12 mouse cellular contexts compared by ENCODE assay signal in the genomic region with DNA sequence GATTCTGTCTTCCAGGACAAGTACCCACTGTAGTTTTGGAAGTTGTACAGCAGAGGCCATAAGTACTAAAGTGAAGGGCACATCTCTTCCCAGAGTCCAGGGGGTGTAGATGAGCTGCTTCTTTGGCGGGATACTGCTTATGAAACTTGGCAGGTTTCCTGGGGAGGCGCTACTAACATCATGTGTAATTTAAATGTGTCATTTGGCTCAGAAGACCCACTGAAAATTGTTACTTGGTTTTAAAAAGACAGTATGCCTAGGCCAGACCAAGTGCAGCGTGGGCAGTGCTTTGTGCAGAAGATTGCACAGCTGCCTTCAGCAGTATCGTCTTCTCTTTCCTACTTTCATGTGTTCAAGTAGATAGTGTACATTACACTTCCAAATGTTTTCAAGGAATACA. TPM values are rescaled to one million over a fixed set of nuclear protein-coding genes. Genes with fewer than 3 reads are reported as not detected.
DNase-seq lines count a peak whose midpoint lies in the region; ATAC-seq and TF ChIP-seq lines count a peak whose summit lies in the region.
"Had no signal": no experiment of that assay in that cellular context is flagged by ENCODE, and none has a peak within 500 bp of the region (broad histone marks: within the 10 kb centered on the region; RNA-seq: fewer than 3 reads in every experiment).

No protein-coding gene starts in this region.

- WGBS in kidney, embryonic 16.5 days, result 66% methylated on average over 4 of the region's 4 CpGs
- 86% methylated on average over 4 of the region's 4 CpGs for WGBS in kidney, embryonic 14.5 days
- 68% methylated on average over 4 of the region's 4 CpGs for WGBS in intestine, postnatal 0 days

- DNase-seq in frontal cortex, postnatal 36 days (ENCODE audit: low spot score in 2 of 2), result peak; percentile 30 to 75
- DNase-seq in right cerebral cortex, postnatal 10 days (ENCODE audit: low spot score in 2 of 2), result peak; percentile 59 to 70
- no peak for DNase-seq in thymus, postnatal 10 days (ENCODE audit: low spot score in 2 of 2)
- DNase-seq in cerebellum, adult 9-11 months, result no peak

- no peak overlapping the region for H3K4me3 ChIP-seq in kidney, embryonic 16.5 days (ENCODE audit: low read length)
- no peak overlapping the region for H3K4me3 ChIP-seq in kidney, embryonic 14.5 days (ENCODE audit: low read length)
- no peak overlapping the region for H3K4me3 ChIP-seq in intestine, postnatal 0 days (ENCODE audit: low read depth, low read length)

- peak; percentile 23; the same call in 1 of the 2 replicates for TF ChIP-seq CTCF in intestine, postnatal 0 days (IDR thresholded peaks at IDR 0.05; ENCODE audit: low read depth)

- H3K9ac ChIP-seq in kidney, embryonic 16.5 days (replicated peaks; ENCODE audit: low read length), result no peak overlapping the region
- no peak overlapping the region for H3K9ac ChIP-seq in kidney, embryonic 14.5 days (ENCODE audit: low read depth, low read length)
- H3K9ac ChIP-seq in intestine, postnatal 0 days (ENCODE audit: low read depth, low read length), result no peak overlapping the region

- H3K4me1 ChIP-seq in kidney, embryonic 16.5 days (ENCODE audit: insufficient read depth, low read length), result no peaks in the 10 kb centered on the region
- no peaks in the 10 kb centered on the region for H3K4me1 ChIP-seq in kidney, embryonic 14.5 days (ENCODE audit: control insufficient read depth, insufficient read depth, low read length)
- no peaks in the 10 kb centered on the region for H3K4me1 ChIP-seq in intestine, postnatal 0 days (replicated peaks; ENCODE audit: control insufficient read depth, insufficient read depth, low read length)

- H3K36me3 ChIP-seq in kidney, embryonic 16.5 days (ENCODE audit: insufficient read depth, low read length), result peaks cover 5% of the 10 kb centered on the region; the same call in 1 of the 2 replicates
- peaks cover 9% of the 10 kb centered on the region for H3K36me3 ChIP-seq in kidney, embryonic 14.5 days (ENCODE audit: control insufficient read depth, insufficient read depth, low read length)
- H3K36me3 ChIP-seq in intestine, postnatal 0 days (ENCODE audit: control insufficient read depth, insufficient read depth), result peaks cover 23% of the 10 kb centered on the region

- 0 out of 2 replicates have a peak overlapping the region, but pooled peaks have one; percentile 25 for H3K27ac ChIP-seq in kidney, embryonic 16.5 days (ENCODE audit: low read length)
- H3K27ac ChIP-seq in kidney, embryonic 14.5 days (ENCODE audit: low read depth, low read length), result no peak overlapping the region
- H3K27ac ChIP-seq in intestine, postnatal 0 days (ENCODE audit: low read depth, low read length), result peak overlapping the region; percentile 22; the same call in 1 of the 2 replicates

- H3K9me3 ChIP-seq in kidney, embryonic 16.5 days (ENCODE audit: low read length), result no peaks in the 10 kb centered on the region
- no peaks in the 10 kb centered on the region for H3K9me3 ChIP-seq in kidney, embryonic 14.5 days (ENCODE audit: control insufficient read depth, low read length)
- H3K9me3 ChIP-seq in intestine, postnatal 0 days (ENCODE audit: control insufficient read depth), result no peaks in the 10 kb centered on the region

- ATAC-seq in kidney, embryonic 16.5 days (ENCODE audit: low FRiP score, low TSS enrichment), result no peak
- ATAC-seq in kidney, embryonic 14.5 days (ENCODE audit: low FRiP score, low TSS enrichment), result no peak
- no peak for ATAC-seq in intestine, postnatal 0 days
- ATAC-seq in megakaryocyte-erythroid progenitor cell, adult 5-6 weeks (replicated peaks; ENCODE audit: low FRiP score, low TSS enrichment, poor library complexity, severe bottlenecking), result no peak

- no peak overlapping the region for H3K4me2 ChIP-seq in kidney, embryonic 16.5 days (replicated peaks; ENCODE audit: low read depth, low read length)
- no peak overlapping the region for H3K4me2 ChIP-seq in kidney, embryonic 14.5 days (replicated peaks; ENCODE audit: low read depth, low read length)
- no peak overlapping the region for H3K4me2 ChIP-seq in intestine, postnatal 0 days (replicated peaks; ENCODE audit: low read depth)

- H3K27me3 ChIP-seq in kidney, embryonic 16.5 days (ENCODE audit: insufficient read depth, low read length), result no peaks in the 10 kb centered on the region
- no peaks in the 10 kb centered on the region for H3K27me3 ChIP-seq in kidney, embryonic 14.5 days (ENCODE audit: control insufficient read depth, insufficient read depth, low read length)
- H3K27me3 ChIP-seq in intestine, postnatal 0 days (replicated peaks; ENCODE audit: control insufficient read depth, insufficient read depth, low read length), result no peaks in the 10 kb centered on the region

RNA-seq across cellular contexts. Expression of a gene that starts 44.5 kb away (rescaled TPM):
- polyA plus RNA-seq in kidney, embryonic 16.5 days (2015; fragmentation: Nextera tagmentation; extraction: Ambion mirVana), result 17.2 and 17.5 TPM in 2 replicates
- 15.2 and 23.2 TPM in 2 replicates for polyA plus RNA-seq in kidney, embryonic 14.5 days (2014; fragmentation: Nextera tagmentation; extraction: Ambion mirVana)
- polyA plus RNA-seq in intestine, postnatal 0 days (2015; fragmentation: Nextera tagmentation; extraction: Ambion mirVana), result 14.1 and 14.9 TPM in 2 replicates
- total RNA-seq in megakaryocyte-erythroid progenitor cell, adult 5-6 weeks (2014; fragmentation: Nextera tagmentation), result 59.9 and 75.9 TPM in 2 replicates
- total RNA-seq in megakaryocyte-erythroid progenitor cell, adult 5-6 weeks (2017), result 63.8 and 90.7 TPM in 2 replicates

RNA-seq across cellular contexts. Expression of a gene that starts 50.4 kb away (rescaled TPM):
- not detected in 2 replicates for polyA plus RNA-seq in kidney, embryonic 16.5 days (2015; fragmentation: Nextera tagmentation; extraction: Ambion mirVana)
- polyA plus RNA-seq in kidney, embryonic 14.5 days (2014; fragmentation: Nextera tagmentation; extraction: Ambion mirVana), result not detected in 2 replicates
- not detected in 2 replicates for polyA plus RNA-seq in intestine, postnatal 0 days (2015; fragmentation: Nextera tagmentation; extraction: Ambion mirVana)
- total RNA-seq in megakaryocyte-erythroid progenitor cell, adult 5-6 weeks (2014; fragmentation: Nextera tagmentation), result not detected in 2 replicates
- not detected in 2 replicates for total RNA-seq in megakaryocyte-erythroid progenitor cell, adult 5-6 weeks (2017)
- total RNA-seq: ES-E14; layer of hippocampus, postnatal 25 days had no signal
- polyA plus RNA-seq: cortical plate, adult 2 months; neural tube, embryonic 14.5 days had no signal

Comparison
In these comparisons a context has a peak if more than half of its experiments do, and no peak if none do; other contexts are left out.
1. DNase-seq: peak in frontal cortex, postnatal 36 days (2 of 2) and right cerebral cortex, postnatal 10 days (2 of 2); none in thymus, postnatal 10 days (0 of 2) and cerebellum, adult 9-11 months (single experiment).